Mouse (Mus musculus) megakaryocyte, embryonic 14.5 days (primary cell): Measurements from ENCODE around the gene Aars.

Experiments used
- FLI1 ChIP-seq: IDR thresholded peaks from 2 replicates; pipeline ENCODE4 v1.6.1; 2012; ENCODE audit warnings: low read length, inconsistent platforms, mixed read lengths
- GATA1 ChIP-seq: IDR thresholded peaks from 3 replicates; pipeline ENCODE4 v1.6.1; 2012; ENCODE audit warnings: mixed read lengths, low read length, inconsistent platforms, borderline replicate concordance

DNA sequence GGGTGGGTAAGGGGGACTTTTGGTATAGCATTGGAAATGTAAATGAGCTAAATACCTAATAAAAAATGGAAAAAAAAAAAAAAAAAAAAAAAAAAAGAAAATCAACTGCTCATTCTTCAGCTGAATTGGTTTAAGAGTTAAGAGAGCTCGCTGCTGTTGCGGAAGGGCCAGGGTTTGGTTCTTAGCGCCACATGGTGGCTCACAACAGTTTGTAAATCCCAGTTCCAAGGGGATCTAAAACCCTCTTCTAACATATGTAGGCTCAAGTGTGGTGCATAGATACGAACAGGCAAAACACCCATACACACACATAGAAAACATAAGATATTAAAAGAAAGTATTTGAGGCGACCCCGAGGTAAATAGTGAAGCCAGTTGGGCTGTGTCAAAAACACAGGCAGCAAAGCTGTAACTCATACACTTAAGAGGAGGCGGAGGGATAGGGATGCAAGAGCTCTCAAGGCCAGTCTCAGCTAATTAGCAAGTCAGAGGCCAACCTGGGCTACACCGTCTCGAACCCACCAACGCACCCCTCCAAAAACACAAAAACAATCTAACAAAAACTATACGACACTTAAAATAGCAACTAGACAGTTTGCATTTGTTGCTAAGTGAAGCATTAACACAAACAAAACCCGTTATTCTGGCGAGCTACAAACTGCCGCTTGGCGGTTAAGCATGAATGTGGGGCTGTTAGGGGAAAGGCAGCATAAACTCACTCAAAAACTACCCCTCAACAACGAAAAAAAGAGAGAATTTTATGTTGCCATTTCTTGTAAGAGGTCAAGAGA is 36.1 kb upstream of the Aars start:
- TF ChIP-seq FLI1 (no peak), GATA1 (no peak)
